Mouse (Mus musculus) spleen, adult 2 months (tissue): ENCODE measurements around the gene Mms19.

Experiments
- CTCF ChIP-seq: fragments of 200-500 bp; IDR thresholded peaks from 2 replicates; pipeline ENCODE4 v1.5.1; 2011; ENCODE audit warnings: mild to moderate bottlenecking, inconsistent platforms; ENCODE audit not compliant: insufficient read depth, insufficient read length, insufficient replicate concordance; ENCODE audit errors: extremely low read depth
- POLR2A ChIP-seq: fragments of 200-500 bp; IDR thresholded peaks from 2 replicates; pipeline ENCODE4 v1.6.1; 2011; ENCODE audit warnings: low read depth, low read length, inconsistent platforms

GRCm38 (mm10) chr19:41919471-41919870 lies 61.5 kb downstream of the Mms19 start:
- no peak for TF ChIP-seq POLR2A
- TF ChIP-seq CTCF, result no peak
